Mouse (Mus musculus): ENCODE measurements at regions not wholly inside any gene's neighbourhood (a gene's known extent, or its start where the extent isn't known, plus 50 kb on each side); places are given as distances from the start of the nearest gene placed in this dataset.

GRCm38 (mm10) chr13:28782081-28782480 is 171.4 kb downstream of the Sox4 start:
- H3K4me1 ChIP-seq (ENCODE audit: control insufficient read depth in 1 of 2, insufficient read depth in 2 of 2, low read length in 2 of 2) = no peaks in the 10 kb centered on the region
- H3K27ac ChIP-seq (ENCODE audit: control insufficient read depth, low read depth, low read length) = no peak overlapping the region
- no peak for DNase-seq (ENCODE audit: low read depth, low spot score)
- no peak overlapping the region for H3K4me3 ChIP-seq (ENCODE audit: control insufficient read depth in 1 of 2, insufficient read depth in 1 of 2, low read depth in 2 of 2, low read length in 2 of 2)
- H3K9me3 ChIP-seq (replicated peaks; ENCODE audit: insufficient read depth, low read length) = no peaks in the 10 kb centered on the region
- no peaks in the 10 kb centered on the region for H3K79me2 ChIP-seq (ENCODE audit: control insufficient read depth, insufficient read depth, low read length, poor library complexity)
- no peaks in the 10 kb centered on the region for H3K36me3 ChIP-seq (ENCODE audit: control insufficient read depth in 1 of 2, insufficient read depth in 2 of 2, low read length in 2 of 2)
- H3K27me3 ChIP-seq (ENCODE audit: control insufficient read depth in 1 of 2, insufficient read depth in 2 of 2, low read length in 2 of 2) = no peaks in the 10 kb centered on the region
- H3K9ac ChIP-seq (ENCODE audit: control insufficient read depth, low read depth, low read length, poor library complexity, severe bottlenecking) = no peak overlapping the region
- TF ChIP-seq ZMIZ1 (IDR thresholded peaks at IDR 0.05; ENCODE audit: low read depth, low read length) (no peak), CHD2 (IDR thresholded peaks at IDR 0.05; ENCODE audit: low read length) (no peak), MAZ (IDR thresholded peaks at IDR 0.05; ENCODE audit: low read depth, low read length) (no peak)

DNA sequence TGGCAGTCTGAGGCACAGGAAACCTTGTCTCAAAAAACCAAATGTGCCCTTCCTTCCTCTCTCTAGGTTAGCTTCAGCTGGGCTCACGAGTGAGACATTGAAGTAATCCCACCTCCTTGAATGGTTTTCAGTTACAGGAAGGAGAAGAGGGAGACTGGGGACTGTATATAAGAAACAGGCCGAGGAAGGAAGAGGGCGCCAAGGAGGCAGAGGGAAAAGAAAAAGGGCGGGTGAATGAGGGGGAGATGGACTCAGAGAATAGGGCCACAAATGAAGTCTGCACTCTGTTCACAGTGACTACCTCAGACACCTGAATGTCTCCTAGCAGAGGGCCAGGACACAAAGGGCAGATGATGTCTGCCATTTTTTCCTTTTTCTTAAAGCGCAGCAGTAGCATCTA is 171.9 kb downstream of the Sox4 start:
- Histone ChIP-seq H3K9ac (ENCODE audit: control insufficient read depth, low read depth, low read length, poor library complexity, severe bottlenecking) (no peak overlapping the region), H3K4me3 (ENCODE audit: control insufficient read depth in 1 of 2, insufficient read depth in 1 of 2, low read depth in 2 of 2, low read length in 2 of 2) (no peak overlapping the region), H3K36me3 (ENCODE audit: control insufficient read depth in 1 of 2, insufficient read depth in 2 of 2, low read length in 2 of 2) (no peaks in the 10 kb centered on the region), H3K9me3 (replicated peaks; ENCODE audit: insufficient read depth, low read length) (no peaks in the 10 kb centered on the region), H3K79me2 (ENCODE audit: control insufficient read depth, insufficient read depth, low read length, poor library complexity) (no peaks in the 10 kb centered on the region), H3K27me3 (ENCODE audit: control insufficient read depth in 1 of 2, insufficient read depth in 2 of 2, low read length in 2 of 2) (no peaks in the 10 kb centered on the region), H3K4me1 (ENCODE audit: control insufficient read depth in 1 of 2, insufficient read depth in 2 of 2, low read length in 2 of 2) (no peaks in the 10 kb centered on the region), H3K27ac (ENCODE audit: control insufficient read depth, low read depth, low read length) (no peak overlapping the region)
- DNase-seq (ENCODE audit: low read depth, low spot score) = no peak
- TF ChIP-seq TAL1 (IDR thresholded peaks at IDR 0.05; ENCODE audit: low read length) (no peak), MAZ (IDR thresholded peaks at IDR 0.05; ENCODE audit: low read depth, low read length) (no peak), POLR2AphosphoS2 (IDR thresholded peaks at IDR 0.05; ENCODE audit: low read length) (no peak), NELFE (IDR thresholded peaks at IDR 0.05; ENCODE audit: low read depth, low read length) (no peak), GATA1 (IDR thresholded peaks at IDR 0.05; ENCODE audit: low read depth, low read length) (no peak), MAFK (IDR thresholded peaks at IDR 0.05; ENCODE audit: borderline replicate concordance, low read depth, low read length) (no peak), BHLHE40 (IDR thresholded peaks at IDR 0.05; ENCODE audit: borderline replicate concordance, low read depth, low read length) (no peak), USF1 (IDR thresholded peaks at IDR 0.05; ENCODE audit: low read depth, low read length) (no peak), GABPA (IDR thresholded peaks at IDR 0.05; ENCODE audit: low read depth, low read length) (no peak), ELF1 (IDR thresholded peaks at IDR 0.05; ENCODE audit: low read depth, low read length) (no peak), POLR2AphosphoS5 (IDR thresholded peaks at IDR 0.05; ENCODE audit: borderline replicate concordance, low read depth, low read length) (no peak), MYB (IDR thresholded peaks at IDR 0.05; ENCODE audit: low read depth, low read length) (no peak), CTCF (IDR thresholded peaks at IDR 0.05 in 2 of 3, conservative IDR thresholded peaks at IDR 0.05 in 1 of 3; ENCODE audit: control insufficient read depth in 1 of 3, insufficient read depth in 1 of 3, low read depth in 2 of 3, low read length in 3 of 3, poor library complexity in 1 of 3, severe bottlenecking in 1 of 3) (no peak), SMC3 (IDR thresholded peaks at IDR 0.05; ENCODE audit: low read depth, low read length) (no peak), KAT2A (conservative IDR thresholded peaks at IDR 0.05; ENCODE audit: low read depth, low read length) (no peak), USF2 (IDR thresholded peaks at IDR 0.05; ENCODE audit: borderline replicate concordance in 1 of 2, insufficient read depth in 1 of 2, low read depth in 1 of 2, low read length in 2 of 2) (no peak)

All from MEL (cell line).